Mouse (Mus musculus): Measurements from ENCODE around the gene Il33. TPM values are rescaled to one million over a fixed set of nuclear protein-coding genes. Genes with fewer than 3 reads are reported as not detected.
A peak's percentile ranks its signal among the peaks of the same experiment; 100 is the strongest.

The Il33 gene
- polyA plus RNA-seq, 1 experiment, result 11.3 TPM

GRCm38 (mm10) chr19:29947891-29948801 lies 23.2 kb downstream of the Il33 start:
- TF ChIP-seq CTCF (IDR thresholded peaks at IDR 0.05; ENCODE audit: borderline replicate concordance, insufficient read depth, low read length) (peak; percentile 53; the same call in 1 of the 2 replicates), POLR2A (IDR thresholded peaks at IDR 0.05; ENCODE audit: low read depth, low read length) (no peak)
- H3K4me3 ChIP-seq (ENCODE audit: insufficient read depth, low read length), result 0 out of 2 replicates have a peak overlapping the region, but pooled peaks have one; percentile 2

GRCm38 (mm10) chr19:29952538-29952937 lies 27.6 kb downstream of the Il33 start:
- Histone ChIP-seq H3K4me3 (ENCODE audit: insufficient read depth, low read length) (no peak overlapping the region), H3K4me1 (ENCODE audit: control insufficient read depth, insufficient read depth, low read length) (no peaks in the 10 kb centered on the region)
- TF ChIP-seq CTCF (IDR thresholded peaks at IDR 0.05; ENCODE audit: borderline replicate concordance, insufficient read depth, low read length) (no peak), POLR2A (IDR thresholded peaks at IDR 0.05; ENCODE audit: low read depth, low read length) (no peak)

More at GRCm38 (mm10) chr19:29947891-29948801, 23.2 kb downstream of the Il33 start:
- 0 out of 2 replicates have a peak, but pooled peaks cover 2% of the 10 kb centered on the region for H3K4me1 ChIP-seq (ENCODE audit: control insufficient read depth, insufficient read depth, low read length)
- H3K27ac ChIP-seq (ENCODE audit: insufficient read depth, low read length), result no peak overlapping the region

GRCm38 (mm10) chr19:29953833-29954232 lies 28.9 kb downstream of the Il33 start:
- Histone ChIP-seq H3K27ac (ENCODE audit: insufficient read depth, low read length) (no peak overlapping the region), H3K4me1 (ENCODE audit: control insufficient read depth, insufficient read depth, low read length) (no peaks in the 10 kb centered on the region), H3K4me3 (ENCODE audit: insufficient read depth, low read length) (no peak overlapping the region)
- no peak for TF ChIP-seq POLR2A (IDR thresholded peaks at IDR 0.05; ENCODE audit: low read depth, low read length)
- no peak for TF ChIP-seq CTCF (IDR thresholded peaks at IDR 0.05; ENCODE audit: borderline replicate concordance, insufficient read depth, low read length)

More at GRCm38 (mm10) chr19:29952538-29952937, 27.6 kb downstream of the Il33 start:
- H3K27ac ChIP-seq (ENCODE audit: insufficient read depth, low read length), result no peak overlapping the region

- Histone ChIP-seq H3K27ac (ENCODE audit: insufficient read depth, low read length) (no peak overlapping the region), H3K4me3 (ENCODE audit: insufficient read depth, low read length) (no peak overlapping the region), H3K4me1 (ENCODE audit: control insufficient read depth, insufficient read depth, low read length) (no peaks in the 10 kb centered on the region)
- TF ChIP-seq POLR2A (IDR thresholded peaks at IDR 0.05; ENCODE audit: low read depth, low read length) (no peak), CTCF (IDR thresholded peaks at IDR 0.05; ENCODE audit: borderline replicate concordance, insufficient read depth, low read length) (no peak)
Measured at GRCm38 (mm10) chr19:29955454-29955853, 30.5 kb downstream of the Il33 start.

- TF ChIP-seq POLR2A (IDR thresholded peaks at IDR 0.05; ENCODE audit: low read depth, low read length), result no peak
- no peak for TF ChIP-seq CTCF (IDR thresholded peaks at IDR 0.05; ENCODE audit: borderline replicate concordance, insufficient read depth, low read length)
- no peaks in the 10 kb centered on the region for H3K4me1 ChIP-seq (ENCODE audit: control insufficient read depth, insufficient read depth, low read length)
- H3K27ac ChIP-seq (ENCODE audit: insufficient read depth, low read length), result no peak overlapping the region
- H3K4me3 ChIP-seq (ENCODE audit: insufficient read depth, low read length), result no peak overlapping the region
Measured at GRCm38 (mm10) chr19:29960906-29961305, 36.0 kb downstream of the Il33 start.

GRCm38 (mm10) chr19:29961842-29962241 lies 36.9 kb downstream of the Il33 start:
- no peak overlapping the region for H3K4me3 ChIP-seq (ENCODE audit: insufficient read depth, low read length)
- H3K4me1 ChIP-seq (ENCODE audit: control insufficient read depth, insufficient read depth, low read length), result no peaks in the 10 kb centered on the region
- TF ChIP-seq POLR2A (IDR thresholded peaks at IDR 0.05; ENCODE audit: low read depth, low read length), result no peak
- no peak for TF ChIP-seq CTCF (IDR thresholded peaks at IDR 0.05; ENCODE audit: borderline replicate concordance, insufficient read depth, low read length)
- H3K27ac ChIP-seq (ENCODE audit: insufficient read depth, low read length), result no peak overlapping the region

GRCm38 (mm10) chr19:29963598-29964092 lies 38.7 kb downstream of the Il33 start:
- TF ChIP-seq POLR2A (IDR thresholded peaks at IDR 0.05; ENCODE audit: low read depth, low read length) (no peak), CTCF (IDR thresholded peaks at IDR 0.05; ENCODE audit: borderline replicate concordance, insufficient read depth, low read length) (no peak)
- Histone ChIP-seq H3K4me1 (ENCODE audit: control insufficient read depth, insufficient read depth, low read length) (no peaks in the 10 kb centered on the region), H3K27ac (ENCODE audit: insufficient read depth, low read length) (no peak overlapping the region), H3K4me3 (ENCODE audit: insufficient read depth, low read length) (no peak overlapping the region)

- Histone ChIP-seq H3K27ac (ENCODE audit: insufficient read depth, low read length) (no peak overlapping the region), H3K4me3 (ENCODE audit: insufficient read depth, low read length) (no peak overlapping the region), H3K4me1 (ENCODE audit: control insufficient read depth, insufficient read depth, low read length) (no peaks in the 10 kb centered on the region)
- TF ChIP-seq CTCF (IDR thresholded peaks at IDR 0.05; ENCODE audit: borderline replicate concordance, insufficient read depth, low read length) (no peak), POLR2A (IDR thresholded peaks at IDR 0.05; ENCODE audit: low read depth, low read length) (no peak)
Measured at GRCm38 (mm10) chr19:29967960-29968359, 43.0 kb downstream of the Il33 start.

GRCm38 (mm10) chr19:29973396-29973795 lies 48.5 kb downstream of the Il33 start:
- Histone ChIP-seq H3K4me1 (ENCODE audit: control insufficient read depth, insufficient read depth, low read length) (no peaks in the 10 kb centered on the region), H3K27ac (ENCODE audit: insufficient read depth, low read length) (no peak overlapping the region), H3K4me3 (ENCODE audit: insufficient read depth, low read length) (no peak overlapping the region)
- TF ChIP-seq CTCF (IDR thresholded peaks at IDR 0.05; ENCODE audit: borderline replicate concordance, insufficient read depth, low read length) (no peak), POLR2A (IDR thresholded peaks at IDR 0.05; ENCODE audit: low read depth, low read length) (no peak)

- Histone ChIP-seq H3K4me3 (ENCODE audit: insufficient read depth, low read length) (no peak overlapping the region), H3K4me1 (ENCODE audit: control insufficient read depth, insufficient read depth, low read length) (no peaks in the 10 kb centered on the region; the same call in 1 of the 2 replicates), H3K27ac (ENCODE audit: insufficient read depth, low read length) (no peak overlapping the region)
- TF ChIP-seq CTCF (IDR thresholded peaks at IDR 0.05; ENCODE audit: borderline replicate concordance, insufficient read depth, low read length), result no peak
Measured at GRCm38 (mm10) chr19:29978847-29979246, 53.9 kb downstream of the Il33 start.

Data from embryonic fibroblast, embryonic 13.5 days (primary cell).